Mouse (Mus musculus): ENCODE measurements at regions not wholly inside any gene's neighbourhood (a gene's known extent, or its start where the extent isn't known, plus 50 kb on each side); places are given as distances from the start of the nearest gene placed in this dataset.

DNA sequence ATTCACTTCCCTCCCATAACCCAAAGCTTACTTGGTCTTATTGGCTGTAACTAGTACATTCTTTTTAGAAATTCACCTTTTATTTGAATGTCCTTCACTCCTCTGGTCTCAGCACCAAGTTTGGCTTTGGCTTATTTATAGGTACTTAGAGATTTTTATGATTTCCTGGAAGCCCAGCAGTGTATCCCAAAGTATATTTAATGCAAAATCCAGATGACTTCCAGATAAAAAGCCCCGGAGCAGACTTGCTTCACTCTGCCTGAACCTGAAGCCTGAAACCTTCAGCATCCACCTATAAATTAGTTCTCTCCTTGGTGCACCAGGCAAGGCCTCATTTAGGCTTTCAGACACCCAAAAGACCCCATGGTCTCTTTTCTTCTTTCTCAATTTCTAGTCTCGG, 250.8 kb downstream of the Tle4 start:
- TF ChIP-seq EP300 (IDR thresholded peaks at IDR 0.05; ENCODE audit: low read depth): no peak
- no peak for TF ChIP-seq CTCF (IDR thresholded peaks at IDR 0.05; ENCODE audit: low read depth)
